ENCODE assay signal across 8 mouse cellular contexts in the genomic region with DNA sequence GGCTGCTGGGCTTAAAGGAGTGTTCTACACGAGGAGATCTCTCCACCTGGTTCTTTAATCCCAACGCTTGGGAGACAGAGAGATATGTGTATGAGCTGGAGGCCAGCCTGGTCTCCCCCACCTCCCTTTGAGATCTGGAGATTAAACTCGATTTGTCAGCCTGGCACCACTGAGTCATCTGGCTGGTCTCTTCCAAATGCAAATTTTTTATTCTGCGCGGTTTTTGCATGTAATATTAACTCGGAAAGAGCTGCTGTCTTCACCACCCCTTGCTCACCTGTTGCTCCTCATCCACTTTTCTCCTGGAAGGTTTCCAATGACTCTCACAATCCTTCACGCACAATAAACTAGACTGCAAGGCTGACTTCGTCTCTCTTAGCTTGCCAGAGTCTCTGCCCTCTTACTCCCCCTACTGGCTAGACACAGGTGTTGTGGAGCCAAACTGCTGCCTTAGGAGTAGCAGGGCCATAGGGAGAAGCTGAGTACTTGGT. TPM values are rescaled to one million over a fixed set of nuclear protein-coding genes. Genes with fewer than 3 reads are reported as not detected.
DNase-seq lines count a peak whose midpoint lies in the region; ATAC-seq and TF ChIP-seq lines count a peak whose summit lies in the region.

A gene (minus strand): TSS at position 331 of the 491 bp plus-strand sequence.

- H3K27ac ChIP-seq in embryonic facial prominence, embryonic 12.5 days, result peak within 1 kb of the TSS; percentile 46; the same call in 1 of the 2 replicates
- no peak within 1 kb of the TSS for H3K27ac ChIP-seq in heart, embryonic 12.5 days (ENCODE audit: poor library complexity, severe bottlenecking)
- peak within 1 kb of the TSS; percentile 84 for H3K27ac ChIP-seq in kidney, embryonic 15.5 days
- no peak within 1 kb of the TSS for H3K27ac ChIP-seq in liver, embryonic 14.5 days

- H3K36me3 ChIP-seq in E14TG2a.4 (ENCODE audit: insufficient read depth, low read length), result peaks cover 10% of the 10 kb centered on the region
- H3K36me3 ChIP-seq in embryonic facial prominence, embryonic 12.5 days, result no peaks in the 10 kb centered on the region
- no peaks in the 10 kb centered on the region for H3K36me3 ChIP-seq in heart, embryonic 12.5 days
- H3K36me3 ChIP-seq in kidney, embryonic 15.5 days, result no peaks in the 10 kb centered on the region
- no peaks in the 10 kb centered on the region for H3K36me3 ChIP-seq in liver, embryonic 14.5 days (replicated peaks; ENCODE audit: control insufficient read depth, insufficient read depth, low read depth)

- ATAC-seq in embryonic facial prominence, embryonic 12.5 days (ENCODE audit: insufficient number of reproducible peaks, insufficient read depth, low FRiP score, low TSS enrichment), result no peak
- ATAC-seq in heart, embryonic 12.5 days (ENCODE audit: insufficient number of reproducible peaks, low FRiP score), result no peak
- ATAC-seq in kidney, embryonic 15.5 days (replicated peaks; ENCODE audit: low FRiP score), result 0 out of 2 replicates have a peak, but pooled peaks have one; percentile 41
- ATAC-seq in liver, embryonic 14.5 days (ENCODE audit: insufficient read depth), result no peak

- peak; percentile 76 for DNase-seq in adrenal gland, postnatal 10 days
- DNase-seq in liver, embryonic 14.5 days (ENCODE audit: low read depth in 3 of 3, low spot score in 3 of 3), result peak; percentile 67 to 70 (median 67)
- DNase-seq in neural tube, embryonic 10.5 days (ENCODE audit: extremely low spot score, low spot score), result peak; percentile 64
- peak; percentile 80 for DNase-seq in thymus, postnatal 14 days

- no peak within 1 kb of the TSS for H3K9ac ChIP-seq in embryonic facial prominence, embryonic 12.5 days
- no peak within 1 kb of the TSS for H3K9ac ChIP-seq in heart, embryonic 12.5 days
- H3K9ac ChIP-seq in kidney, embryonic 15.5 days, result no peak within 1 kb of the TSS
- no peak within 1 kb of the TSS for H3K9ac ChIP-seq in liver, embryonic 14.5 days (replicated peaks)

- TF ChIP-seq EP300 in liver, embryonic 14.5 days (IDR thresholded peaks at IDR 0.05; ENCODE audit: low read depth), result no peak

- H3K4me1 ChIP-seq in E14TG2a.4 (replicated peaks; ENCODE audit: low read depth, low read length), result peaks cover 77% of the 10 kb centered on the region
- peaks cover 11% of the 10 kb centered on the region for H3K4me1 ChIP-seq in embryonic facial prominence, embryonic 12.5 days
- H3K4me1 ChIP-seq in heart, embryonic 12.5 days (replicated peaks), result peaks cover 8% of the 10 kb centered on the region
- H3K4me1 ChIP-seq in kidney, embryonic 15.5 days, result peaks cover 43% of the 10 kb centered on the region
- peaks cover 4 to 13% of the 10 kb centered on the region in 2 experiments for H3K4me1 ChIP-seq in liver, embryonic 14.5 days (replicated peaks; ENCODE audit: control insufficient read depth in 2 of 2, insufficient read depth in 2 of 2, low read length in 1 of 2)

- peak; percentile 89 for TF ChIP-seq CTCF in E14TG2a.4 (conservative IDR thresholded peaks at IDR 0.05; ENCODE audit: low read length)
- peak; percentile 96 for TF ChIP-seq CTCF in liver, embryonic 14.5 days (IDR thresholded peaks at IDR 0.05; ENCODE audit: low read depth)

- no peaks in the 10 kb centered on the region for H3K9me3 ChIP-seq in E14TG2a.4 (ENCODE audit: low read length)
- H3K9me3 ChIP-seq in embryonic facial prominence, embryonic 12.5 days, result no peaks in the 10 kb centered on the region
- no peaks in the 10 kb centered on the region for H3K9me3 ChIP-seq in heart, embryonic 12.5 days (replicated peaks)
- H3K9me3 ChIP-seq in kidney, embryonic 15.5 days (replicated peaks), result no peaks in the 10 kb centered on the region
- no peaks in the 10 kb centered on the region for H3K9me3 ChIP-seq in liver, embryonic 14.5 days (ENCODE audit: control insufficient read depth, low read length)

- H3K4me3 ChIP-seq in E14TG2a.4 (replicated peaks; ENCODE audit: low read length), result peak within 1 kb of the TSS; percentile 95
- no peak within 1 kb of the TSS for H3K4me3 ChIP-seq in embryonic facial prominence, embryonic 12.5 days
- 0 out of 2 replicates have a peak within 1 kb of the TSS, but pooled peaks have one; percentile 4 for H3K4me3 ChIP-seq in heart, embryonic 12.5 days
- peak within 1 kb of the TSS; percentile 11; the same call in 1 of the 2 replicates for H3K4me3 ChIP-seq in kidney, embryonic 15.5 days (replicated peaks)
- H3K4me3 ChIP-seq in liver, embryonic 14.5 days (ENCODE audit: insufficient read depth in 1 of 2, low read depth in 2 of 2, low read length in 2 of 2), result no peak within 1 kb of the TSS

- no peaks in the 10 kb centered on the region for H3K27me3 ChIP-seq in E14TG2a.4 (ENCODE audit: insufficient read depth, low read length)
- no peaks in the 10 kb centered on the region for H3K27me3 ChIP-seq in embryonic facial prominence, embryonic 12.5 days
- H3K27me3 ChIP-seq in heart, embryonic 12.5 days (replicated peaks), result no peaks in the 10 kb centered on the region
- no peaks in the 10 kb centered on the region for H3K27me3 ChIP-seq in kidney, embryonic 15.5 days
- no peaks in the 10 kb centered on the region for H3K27me3 ChIP-seq in liver, embryonic 14.5 days (ENCODE audit: control insufficient read depth, insufficient read depth, low read length)

- H3K4me2 ChIP-seq in embryonic facial prominence, embryonic 12.5 days (replicated peaks), result peak within 1 kb of the TSS; percentile 31
- H3K4me2 ChIP-seq in heart, embryonic 12.5 days, result peak within 1 kb of the TSS; percentile 32
- H3K4me2 ChIP-seq in kidney, embryonic 15.5 days, result peak within 1 kb of the TSS; percentile 35
- H3K4me2 ChIP-seq in liver, embryonic 14.5 days (ENCODE audit: low read depth), result peak within 1 kb of the TSS; percentile 28; the same call in 1 of the 2 replicates

- WGBS in embryonic facial prominence, embryonic 12.5 days, result 6% methylated on average over 8 of the region's 8 CpGs
- WGBS in heart, embryonic 12.5 days, result 7% methylated on average over 8 of the region's 8 CpGs
- 8% methylated on average over 8 of the region's 8 CpGs for WGBS in kidney, embryonic 15.5 days
- whole genome bisulfite sequencing in liver, embryonic 14.5 days (ENCODE audit: insufficient replicate concordance), result 3% methylated on average over 8 of the region's 8 CpGs

RNA-seq across cellular contexts. Expression of the gene that starts here (rescaled TPM):
- total RNA-seq in adrenal gland, postnatal 10 days (2021), result 100 to 1,000 TPM; 444 to 475 TPM
- polyA plus RNA-seq in embryonic facial prominence, embryonic 12.5 days (2016; fragmentation: Nextera tagmentation; extraction: Ambion mirVana), result 80.5 and 86.6 TPM in 2 replicates
- polyA plus RNA-seq in heart, embryonic 12.5 days (2016; fragmentation: Nextera tagmentation; extraction: Ambion mirVana), result 77.0 and 83.4 TPM in 2 replicates
- polyA plus RNA-seq in kidney, embryonic 15.5 days (2015; fragmentation: Nextera tagmentation; extraction: Ambion mirVana), result 90.8 and 98.8 TPM in 2 replicates
- 122 and 167 TPM in 2 replicates for polyA plus RNA-seq in liver, embryonic 14.5 days (2012; rRNA removed)
- 29.3 and 31.2 TPM in 2 replicates for polyA plus RNA-seq in liver, embryonic 14.5 days (2014; fragmentation: Nextera tagmentation; extraction: Ambion mirVana)

Comparison
In these comparisons a context has a peak if more than half of its experiments do, and no peak if none do; other contexts are left out.
1. H3K4me3 ChIP-seq: peak in E14TG2a.4 (single experiment), heart, embryonic 12.5 days (single experiment) and kidney, embryonic 15.5 days (single experiment); none in embryonic facial prominence, embryonic 12.5 days (single experiment) and liver, embryonic 14.5 days (0 of 2).
2. H3K27ac ChIP-seq: peak in embryonic facial prominence, embryonic 12.5 days (single experiment) and kidney, embryonic 15.5 days (single experiment); none in heart, embryonic 12.5 days (single experiment) and liver, embryonic 14.5 days (single experiment).
3. Peak in every context shown above with its lines, with median percentiles within 50 percentile points of each other: DNase-seq and H3K4me2 ChIP-seq.